Mouse (Mus musculus): Measurements from ENCODE around the gene Oxt. TPM values are rescaled to one million over a fixed set of nuclear protein-coding genes. Genes with fewer than 3 reads are reported as not detected.

Gene Oxt
- total and polyA plus RNA-seq, 2 experiments from 2014 or later, result 4.0 to 8.1 TPM

- no peaks in the 10 kb centered on the region for H3K4me1 ChIP-seq (ENCODE audit: insufficient read depth)
- H3K9ac ChIP-seq, result no peak overlapping the region
- H3K9me3 ChIP-seq (ENCODE audit: low read length), result no peaks in the 10 kb centered on the region
- no peaks in the 10 kb centered on the region for H3K27me3 ChIP-seq (ENCODE audit: insufficient read depth, low read length)
- DNase-seq (no peak), ATAC-seq (no peak)
- H3K27ac ChIP-seq (ENCODE audit: low read depth, low read length), result no peak overlapping the region
- WGBS, result 94% methylated on average over 8 of the region's 8 CpGs
- H3K4me2 ChIP-seq (ENCODE audit: low read depth), result no peak overlapping the region
- TF ChIP-seq CTCF (IDR thresholded peaks at IDR 0.05; ENCODE audit: low read depth), result no peak
- H3K4me3 ChIP-seq (ENCODE audit: low read depth, low read length), result no peak overlapping the region
- H3K36me3 ChIP-seq (ENCODE audit: insufficient read depth), result peaks cover 91% of the 10 kb centered on the region
Observed at GRCm38 (mm10) chr2:130538876-130539546, 37.0 kb upstream of the Oxt start.

- no peak for DNase-seq
- no peak for ATAC-seq
- Histone ChIP-seq H3K4me2 (ENCODE audit: low read depth) (no peak overlapping the region), H3K9ac (no peak overlapping the region), H3K27me3 (ENCODE audit: insufficient read depth, low read length) (no peaks in the 10 kb centered on the region), H3K4me3 (ENCODE audit: low read depth, low read length) (no peak overlapping the region), H3K4me1 (ENCODE audit: insufficient read depth) (no peaks in the 10 kb centered on the region), H3K36me3 (ENCODE audit: insufficient read depth) (peaks cover 92% of the 10 kb centered on the region), H3K27ac (ENCODE audit: low read depth, low read length) (no peak overlapping the region), H3K9me3 (ENCODE audit: low read length) (no peaks in the 10 kb centered on the region)
- no peak for TF ChIP-seq CTCF (IDR thresholded peaks at IDR 0.05; ENCODE audit: low read depth)
- 94% methylated on average over 9 of the region's 9 CpGs for WGBS
Observed at GRCm38 (mm10) chr2:130540266-130540665, 35.7 kb upstream of the Oxt start.

- DNase-seq, result no peak
- no peak overlapping the region for H3K9ac ChIP-seq
- no peaks in the 10 kb centered on the region for H3K9me3 ChIP-seq (ENCODE audit: low read length)
- ATAC-seq, result no peak
- H3K4me1 ChIP-seq (ENCODE audit: insufficient read depth), result no peaks in the 10 kb centered on the region
- no peak for TF ChIP-seq CTCF (IDR thresholded peaks at IDR 0.05; ENCODE audit: low read depth)
- no peak overlapping the region for H3K27ac ChIP-seq (ENCODE audit: low read depth, low read length)
- H3K4me2 ChIP-seq (ENCODE audit: low read depth), result no peak overlapping the region
- H3K27me3 ChIP-seq (ENCODE audit: insufficient read depth, low read length), result no peaks in the 10 kb centered on the region
- 91% methylated on average over 8 of the region's 8 CpGs for WGBS
- H3K36me3 ChIP-seq (ENCODE audit: insufficient read depth), result peaks cover 91% of the 10 kb centered on the region
- no peak overlapping the region for H3K4me3 ChIP-seq (ENCODE audit: low read depth, low read length)
Observed at GRCm38 (mm10) chr2:130546957-130547356, 29.0 kb upstream of the Oxt start.

GRCm38 (mm10) chr2:130554841-130555240 is 21.1 kb upstream of the Oxt start:
- DNase-seq, result no peak
- Histone ChIP-seq H3K4me2 (ENCODE audit: low read depth) (no peak overlapping the region), H3K4me1 (ENCODE audit: insufficient read depth) (no peaks in the 10 kb centered on the region), H3K27me3 (ENCODE audit: insufficient read depth, low read length) (no peaks in the 10 kb centered on the region), H3K4me3 (ENCODE audit: low read depth, low read length) (no peak overlapping the region), H3K36me3 (ENCODE audit: insufficient read depth) (peaks cover 76% of the 10 kb centered on the region), H3K27ac (ENCODE audit: low read depth, low read length) (no peak overlapping the region), H3K9me3 (ENCODE audit: low read length) (no peaks in the 10 kb centered on the region), H3K9ac (no peak overlapping the region)
- no peak for TF ChIP-seq CTCF (IDR thresholded peaks at IDR 0.05; ENCODE audit: low read depth)
- 93% methylated on average over 7 of the region's 7 CpGs for WGBS
- no peak for ATAC-seq

- DNase-seq, result no peak
- ATAC-seq, result no peak
- WGBS, result 85% methylated on average over 1 of the region's 1 CpGs
- TF ChIP-seq CTCF (IDR thresholded peaks at IDR 0.05; ENCODE audit: low read depth), result no peak
- Histone ChIP-seq H3K9me3 (ENCODE audit: low read length) (no peaks in the 10 kb centered on the region), H3K4me1 (ENCODE audit: insufficient read depth) (no peaks in the 10 kb centered on the region), H3K27ac (ENCODE audit: low read depth, low read length) (no peak overlapping the region), H3K36me3 (ENCODE audit: insufficient read depth) (peaks cover 64% of the 10 kb centered on the region), H3K27me3 (ENCODE audit: insufficient read depth, low read length) (no peaks in the 10 kb centered on the region), H3K4me3 (ENCODE audit: low read depth, low read length) (no peak overlapping the region), H3K4me2 (ENCODE audit: low read depth) (no peak overlapping the region), H3K9ac (no peak overlapping the region)
Observed at GRCm38 (mm10) chr2:130556292-130556691, 19.7 kb upstream of the Oxt start.

GRCm38 (mm10) chr2:130557462-130557861 is 18.5 kb upstream of the Oxt start:
- Histone ChIP-seq H3K36me3 (ENCODE audit: insufficient read depth) (peaks cover 52% of the 10 kb centered on the region), H3K27me3 (ENCODE audit: insufficient read depth, low read length) (no peaks in the 10 kb centered on the region), H3K4me3 (ENCODE audit: low read depth, low read length) (no peak overlapping the region), H3K4me1 (ENCODE audit: insufficient read depth) (no peaks in the 10 kb centered on the region), H3K9ac (no peak overlapping the region), H3K4me2 (ENCODE audit: low read depth) (no peak overlapping the region), H3K27ac (ENCODE audit: low read depth, low read length) (no peak overlapping the region), H3K9me3 (ENCODE audit: low read length) (no peaks in the 10 kb centered on the region)
- no peak for ATAC-seq
- no peak for DNase-seq
- no peak for TF ChIP-seq CTCF (IDR thresholded peaks at IDR 0.05; ENCODE audit: low read depth)
- 99% methylated on average over 2 of the region's 2 CpGs for WGBS

- Histone ChIP-seq H3K4me2 (ENCODE audit: low read depth) (no peak overlapping the region), H3K27me3 (ENCODE audit: insufficient read depth, low read length) (no peaks in the 10 kb centered on the region), H3K9me3 (ENCODE audit: low read length) (no peaks in the 10 kb centered on the region), H3K4me3 (ENCODE audit: low read depth, low read length) (no peak overlapping the region), H3K4me1 (ENCODE audit: insufficient read depth) (no peaks in the 10 kb centered on the region), H3K36me3 (ENCODE audit: insufficient read depth) (peaks cover 48% of the 10 kb centered on the region), H3K27ac (ENCODE audit: low read depth, low read length) (no peak overlapping the region), H3K9ac (no peak overlapping the region)
- no peak; the same call in none of the 2 replicates for TF ChIP-seq CTCF (IDR thresholded peaks at IDR 0.05; ENCODE audit: low read depth)
- no peak for ATAC-seq
- DNase-seq, result no peak
- WGBS, result 76% methylated on average over 2 of the region's 2 CpGs
Observed at GRCm38 (mm10) chr2:130558015-130558414, 18.0 kb upstream of the Oxt start.

Measured in forebrain, postnatal 0 days (tissue).